Mouse (Mus musculus) adrenal gland, postnatal 10 days (tissue): ENCODE results near the gene Dennd2a. TPM values are rescaled to one million over a fixed set of nuclear protein-coding genes. Genes with fewer than 3 reads are reported as not detected.
"Not testable (repeated sequence)": the region's sequence is repeated elsewhere in the genome, so short reads cannot be mapped to it uniquely, and the experiment has no call there.

Experiments
- DNase-seq: peaks from one replicate; pipeline ENCODE4 v3.0.0; 2021; ENCODE audit warnings: mixed read lengths
- total RNA-seq, 2 experiments: library from RNA; stranded (reverse); gene quantifications; 2 replicates each; pipeline ENCODE4 v1.2.3; 2021

Gene Dennd2a
- total RNA-seq, 2 experiments from 2014 or later: 14.3 to 16.0 TPM

GRCm38 (mm10) chr6:39450580-39450979, 107.1 kb downstream of the Dennd2a start:
- no peak for DNase-seq

DNA sequence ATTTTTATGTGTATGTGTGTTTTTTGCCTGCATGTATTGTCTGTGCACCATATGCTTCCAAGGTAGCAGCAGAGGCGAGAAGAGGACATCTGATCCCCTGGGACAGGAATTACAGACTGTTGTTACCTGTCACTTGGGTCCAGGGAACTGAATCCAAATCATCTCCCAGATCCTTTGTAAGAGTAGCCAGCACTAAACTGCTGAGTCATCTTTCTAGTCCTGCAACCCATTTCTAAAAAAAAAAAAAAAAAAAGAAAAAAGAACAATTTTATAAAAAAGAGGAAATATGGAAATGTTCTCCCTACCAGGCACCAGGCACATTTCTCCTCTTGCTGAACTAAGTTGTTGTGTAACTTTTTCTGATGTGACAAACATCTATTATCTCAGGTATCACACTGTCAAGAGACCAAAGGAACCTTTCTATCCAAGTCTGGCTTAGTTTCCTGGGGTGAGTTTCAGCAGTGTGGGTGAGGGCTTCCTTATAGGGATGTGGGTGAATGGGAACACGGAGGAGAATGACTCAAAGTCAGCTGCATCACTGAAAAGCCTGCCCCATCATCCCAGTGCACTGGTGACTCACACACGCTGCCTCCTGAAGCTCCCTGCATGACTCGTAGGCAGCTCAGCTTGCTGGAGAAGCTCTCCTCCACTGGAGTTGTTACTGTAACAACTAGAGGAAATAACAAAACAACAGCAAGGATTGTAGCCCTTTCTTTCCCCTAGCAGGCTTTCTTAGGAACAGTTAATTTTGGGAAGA, 110.1 kb downstream of the Dennd2a start:
- peak; percentile 17 for DNase-seq

DNA sequence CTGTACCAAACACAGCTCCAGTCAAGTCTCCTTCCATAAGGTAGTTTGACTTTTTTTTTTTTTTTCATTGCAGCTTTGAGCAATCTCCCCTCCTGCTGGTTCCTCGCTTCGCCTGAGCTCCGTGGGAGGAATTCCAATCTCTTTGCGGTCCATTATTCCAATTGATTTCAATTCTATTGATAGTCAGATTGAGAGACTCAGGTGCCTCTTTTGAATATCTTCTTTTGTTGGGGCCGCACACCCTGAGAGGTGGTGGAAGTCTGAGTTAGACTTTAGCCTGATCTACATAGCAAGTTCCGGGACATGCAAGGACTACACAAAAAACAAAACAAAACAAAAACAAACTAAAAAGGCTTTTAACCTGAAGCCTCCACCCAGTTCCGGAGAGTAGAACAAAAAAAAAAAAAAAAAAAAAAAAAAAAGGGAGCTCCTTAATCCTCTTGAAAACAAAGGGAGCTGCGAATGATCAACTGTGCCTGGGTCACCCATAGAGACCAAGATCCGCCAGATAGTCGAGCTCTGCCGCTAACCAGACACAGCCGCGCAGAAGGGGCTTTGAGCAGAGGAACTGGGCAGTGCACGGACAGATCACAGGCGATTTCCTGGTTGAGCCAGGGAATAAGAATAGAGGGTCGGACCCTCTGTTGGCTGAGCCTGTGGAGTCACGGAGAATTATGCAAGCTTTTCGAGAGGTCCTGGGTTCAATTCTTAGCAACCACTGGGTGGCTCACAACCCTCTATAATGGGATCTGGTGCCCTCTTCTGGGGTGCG, 111.7 kb downstream of the Dennd2a start:
- DNase-seq: no peak

DNA sequence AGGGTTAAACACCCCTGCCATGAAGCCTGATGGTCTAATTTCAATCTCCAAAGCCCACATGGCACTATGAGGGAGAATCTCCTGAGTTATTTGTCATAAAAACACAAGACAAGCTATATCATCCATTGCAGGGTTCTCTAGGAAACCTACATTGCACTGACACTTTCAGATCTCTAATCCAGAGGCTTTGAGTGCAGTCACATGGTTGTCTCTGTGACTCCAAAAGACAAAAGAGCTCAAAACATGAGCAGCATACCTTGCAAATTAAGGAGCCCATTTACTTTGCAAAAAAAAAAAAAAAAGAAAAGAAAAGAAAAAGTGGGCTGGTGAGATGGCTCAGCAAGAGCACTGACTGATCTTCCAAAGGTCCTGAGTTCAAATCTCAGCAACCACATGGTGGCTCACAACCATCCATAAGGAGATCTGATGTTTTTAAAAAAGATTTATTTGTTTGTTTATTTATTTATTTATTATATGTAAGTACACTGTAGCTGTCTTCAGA, 114.8 kb downstream of the Dennd2a start:
- no peak for DNase-seq

DNA sequence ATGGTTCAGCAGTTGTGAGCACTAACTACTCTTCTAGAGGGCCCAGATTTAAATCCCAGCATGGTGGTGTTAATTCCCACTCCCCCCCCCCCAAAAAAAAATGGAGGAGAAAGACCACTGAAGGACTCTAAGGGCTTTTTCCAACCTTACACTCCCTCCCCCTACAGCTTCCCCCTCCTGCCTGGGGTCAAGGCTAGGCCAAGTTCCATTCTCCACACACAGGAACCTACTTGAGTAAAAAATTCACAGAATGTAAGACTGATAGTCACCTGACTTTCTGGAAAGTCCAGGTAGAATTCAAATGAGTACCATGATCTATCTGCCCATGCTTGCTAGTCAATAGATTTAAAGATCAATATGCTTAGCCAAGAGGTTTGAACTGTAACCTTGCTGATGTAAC, 117.5 kb downstream of the Dennd2a start:
- DNase-seq: no peak

DNA sequence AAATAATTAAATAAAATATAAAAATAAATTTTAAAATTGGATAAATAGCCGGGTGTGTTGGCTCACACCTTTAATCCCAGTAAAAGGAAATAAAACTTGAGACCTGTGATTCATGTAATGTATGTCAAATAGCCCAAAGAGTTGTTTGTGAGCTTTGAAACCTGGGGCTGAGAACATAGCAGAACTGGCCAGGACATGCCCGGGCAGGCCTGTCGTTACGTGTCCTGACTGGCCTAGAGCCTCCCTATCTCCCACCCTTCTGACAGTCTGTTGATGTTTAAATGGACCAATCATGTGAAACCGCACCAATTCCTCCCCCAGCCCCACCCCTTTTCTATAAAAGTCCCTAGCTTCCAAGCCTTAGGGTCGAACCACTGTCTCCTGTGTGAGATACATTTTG, 120.1 kb downstream of the Dennd2a start:
- not testable (repeated sequence) for DNase-seq

DNA sequence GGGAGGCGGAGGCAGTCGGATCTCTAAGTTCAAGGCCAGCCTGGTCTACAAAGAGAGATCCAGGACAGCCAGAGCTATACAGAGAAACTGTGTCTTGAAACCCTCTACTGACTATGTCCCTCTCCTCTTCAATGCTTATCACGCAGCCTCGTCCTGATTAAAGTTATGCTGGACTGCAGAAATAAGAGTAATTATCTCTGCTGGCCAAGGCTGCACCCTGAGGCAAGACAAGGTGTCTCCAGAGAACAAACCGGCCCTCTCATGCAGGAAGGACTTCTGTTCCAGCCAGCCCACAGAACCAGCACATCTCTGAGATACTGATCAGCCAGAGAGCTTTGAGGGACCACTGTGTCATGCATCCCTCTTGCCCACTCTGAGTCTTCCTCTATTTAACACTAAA, 121.8 kb downstream of the Dennd2a start:
- no peak for DNase-seq

DNA sequence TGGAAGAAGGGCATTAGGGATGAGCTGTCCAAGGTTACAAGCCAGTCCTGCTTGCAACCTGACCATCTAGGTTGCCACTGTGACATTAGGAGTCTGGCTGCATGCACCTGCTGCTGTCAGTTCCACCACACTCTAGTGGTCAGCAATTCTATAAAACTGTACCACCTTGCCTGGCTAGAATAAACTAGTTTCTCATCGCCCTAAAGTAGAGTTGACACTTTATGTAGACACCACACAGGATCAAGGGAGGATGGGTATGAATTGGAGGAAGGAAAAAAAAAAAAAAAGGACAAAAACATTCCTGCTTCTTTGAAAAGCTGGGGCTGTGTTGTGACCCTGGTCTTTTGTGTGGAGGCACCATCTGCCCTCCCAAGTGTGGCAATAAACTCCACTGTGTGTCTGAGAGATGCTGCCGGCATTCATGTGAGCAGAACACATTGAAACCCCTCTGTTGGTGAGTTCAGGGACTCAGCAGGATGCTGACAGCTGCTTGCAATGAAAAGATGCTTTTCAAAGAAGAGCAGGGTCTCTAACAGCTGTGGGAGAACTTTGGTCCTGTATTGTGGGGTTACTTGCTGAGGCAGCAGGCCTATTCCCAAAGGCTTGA, 122.7 kb downstream of the Dennd2a start:
- no peak for DNase-seq

DNA sequence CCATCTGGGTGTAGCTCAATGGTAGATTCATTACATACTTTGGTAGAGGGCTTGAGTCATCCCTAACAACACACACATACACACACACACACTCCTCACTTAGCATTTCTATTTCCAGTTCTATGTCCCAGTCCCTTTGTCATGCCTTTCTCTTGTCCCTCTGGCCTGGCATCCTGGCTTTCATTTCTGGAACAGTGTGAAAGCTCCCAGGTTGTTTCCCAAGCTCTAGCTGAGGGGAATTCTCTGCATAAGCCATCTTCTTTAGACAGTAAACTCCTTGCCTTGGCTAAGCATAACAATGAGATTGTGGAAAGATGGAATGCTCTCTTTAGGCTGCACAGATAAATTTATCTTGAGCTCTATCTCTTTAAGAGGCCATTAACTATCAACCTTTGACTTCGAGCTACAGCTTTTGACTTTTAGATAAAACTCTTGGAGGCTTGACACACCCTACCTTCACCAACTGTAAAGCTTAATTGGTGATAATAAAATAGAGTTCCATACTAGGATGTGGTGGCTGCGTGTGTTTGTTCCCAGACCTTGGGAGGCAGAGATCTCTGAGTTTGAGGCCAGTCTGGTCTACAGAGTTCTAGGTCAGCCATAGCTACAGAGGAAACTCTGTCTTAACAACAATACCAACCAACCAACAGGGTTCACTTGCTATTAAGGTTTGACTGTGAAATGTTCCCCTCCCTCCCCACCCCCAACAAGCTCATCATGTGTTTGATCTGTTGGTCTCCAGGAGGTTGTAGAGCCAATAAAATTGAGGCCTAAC, 123.4 kb downstream of the Dennd2a start:
- DNase-seq: no peak

DNA sequence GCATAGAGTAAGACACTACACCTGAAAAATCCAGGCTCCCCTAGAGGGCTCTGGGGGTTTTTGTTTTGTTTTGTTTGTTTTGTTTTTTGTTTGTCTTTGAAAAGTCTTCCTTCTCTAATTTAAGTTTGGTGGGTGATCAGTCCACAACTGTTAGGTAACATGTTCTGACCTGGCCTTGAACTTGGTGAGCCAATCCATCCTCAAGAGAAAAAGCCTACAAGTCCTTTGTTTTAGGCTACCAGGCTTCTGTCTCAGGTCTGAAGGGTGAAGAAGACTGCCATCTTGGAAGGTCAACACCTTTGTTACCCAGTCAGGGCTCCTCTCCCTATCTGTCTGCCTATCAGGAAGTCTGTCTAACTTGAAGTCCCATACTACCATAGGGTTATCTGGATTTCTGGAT, 124.0 kb downstream of the Dennd2a start:
- no peak for DNase-seq

DNA sequence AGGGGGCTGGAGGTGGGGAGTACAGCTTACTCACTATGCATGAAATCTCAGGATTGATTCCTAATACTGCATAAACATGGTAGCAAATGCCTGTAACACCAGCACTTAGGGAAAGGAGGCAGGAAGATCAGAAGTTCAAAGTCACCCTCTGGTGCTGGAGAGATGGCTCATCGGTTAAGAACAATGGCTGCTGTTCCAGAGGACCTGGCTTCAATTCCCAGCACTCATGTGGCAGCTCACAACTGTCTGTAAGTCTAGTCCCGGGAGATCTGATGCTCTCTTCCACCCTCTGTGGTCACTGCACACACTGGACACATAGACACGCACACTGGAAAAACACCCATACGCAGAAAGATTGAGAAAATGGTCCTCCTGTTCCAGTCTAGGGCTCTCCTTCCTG, 124.5 kb downstream of the Dennd2a start:
- DNase-seq: no peak

DNA sequence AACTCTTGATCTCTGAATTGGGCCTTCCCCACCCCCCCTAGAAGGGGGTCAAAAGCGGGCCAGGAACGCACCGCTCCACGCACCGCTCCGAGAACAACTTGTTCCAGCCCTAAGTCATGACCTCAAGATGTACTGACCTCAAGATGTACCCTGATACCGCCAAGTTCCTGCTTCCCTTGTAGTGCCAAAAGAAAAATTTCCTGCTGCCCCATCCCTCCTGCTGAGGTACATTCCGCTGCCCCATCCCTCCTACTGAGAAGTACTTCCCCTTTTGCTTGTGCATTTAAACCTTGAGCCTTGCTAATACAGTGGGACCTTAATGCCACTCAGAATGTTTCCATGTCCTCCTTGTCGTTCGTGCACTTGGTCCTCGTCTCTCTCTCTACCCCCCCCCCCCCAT, 126.9 kb downstream of the Dennd2a start:
- DNase-seq: no peak

DNA sequence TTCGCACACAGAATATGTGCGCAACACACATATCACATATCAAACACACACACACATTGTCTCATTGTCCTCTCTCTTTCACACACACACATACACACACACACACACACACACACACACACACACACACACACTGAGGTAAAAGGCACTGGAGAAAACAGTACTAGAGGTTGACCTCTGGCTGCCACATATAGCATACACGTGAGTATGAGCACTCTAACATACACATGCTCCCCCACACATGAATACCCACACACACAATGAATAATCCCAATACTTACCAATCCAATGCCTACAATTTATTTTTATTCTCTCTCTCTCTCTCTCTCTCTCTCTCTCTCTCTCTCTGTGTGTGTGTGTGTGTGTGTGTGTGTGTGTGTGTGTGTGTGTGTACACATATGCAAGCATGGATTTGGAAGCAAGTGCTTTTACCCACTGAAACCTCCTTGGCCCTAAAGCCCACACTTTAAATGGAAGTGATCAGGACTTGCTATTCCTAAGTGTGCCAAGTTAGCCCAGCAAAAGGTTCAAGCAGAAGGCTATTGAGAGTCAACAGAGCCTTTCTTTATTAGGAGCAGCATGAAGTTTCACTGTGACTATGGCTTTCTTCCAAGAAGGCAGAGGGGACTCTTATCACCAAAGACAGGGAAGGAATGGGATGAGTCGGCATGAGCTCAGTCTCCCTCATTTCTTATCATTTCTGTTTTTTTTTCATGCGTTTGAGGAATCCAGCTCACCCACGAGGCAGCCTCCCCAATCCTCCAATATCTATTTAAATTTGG, 128.5 kb downstream of the Dennd2a start:
- no peak for DNase-seq

DNA sequence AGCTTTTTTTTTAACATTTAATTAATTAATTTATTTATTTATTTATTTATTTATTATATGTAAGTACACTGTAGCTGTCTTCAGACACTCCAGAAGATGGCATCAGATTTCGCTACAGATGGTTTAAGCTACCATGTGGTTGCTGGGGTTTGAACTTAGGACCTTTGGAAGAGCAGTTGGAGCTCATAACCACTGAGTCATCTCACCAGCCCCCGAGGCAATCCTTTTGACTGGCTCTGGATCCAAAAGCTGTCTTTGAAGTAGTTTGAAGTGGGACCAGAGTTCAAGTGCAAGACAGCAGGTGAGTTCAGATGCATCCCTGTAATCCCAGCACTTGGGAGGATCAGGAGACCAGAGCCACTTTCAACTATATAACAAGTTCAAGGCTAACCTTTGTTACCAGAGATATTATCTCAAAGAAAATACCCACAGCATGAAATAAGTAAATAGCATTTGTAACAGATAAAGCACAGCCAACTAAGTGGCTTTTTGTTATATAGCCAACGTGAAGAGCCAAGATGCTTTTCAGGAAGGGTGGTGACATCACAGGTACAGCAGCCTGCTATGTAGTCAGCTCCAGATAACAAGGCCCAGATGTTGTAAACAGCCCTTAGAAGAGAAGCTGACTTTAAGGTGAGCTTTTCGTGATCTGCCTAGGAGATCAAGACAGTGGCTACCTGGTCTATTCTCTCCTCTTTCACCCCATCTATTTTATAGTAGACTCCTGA, 130.2 kb downstream of the Dennd2a start:
- DNase-seq: no peak

DNA sequence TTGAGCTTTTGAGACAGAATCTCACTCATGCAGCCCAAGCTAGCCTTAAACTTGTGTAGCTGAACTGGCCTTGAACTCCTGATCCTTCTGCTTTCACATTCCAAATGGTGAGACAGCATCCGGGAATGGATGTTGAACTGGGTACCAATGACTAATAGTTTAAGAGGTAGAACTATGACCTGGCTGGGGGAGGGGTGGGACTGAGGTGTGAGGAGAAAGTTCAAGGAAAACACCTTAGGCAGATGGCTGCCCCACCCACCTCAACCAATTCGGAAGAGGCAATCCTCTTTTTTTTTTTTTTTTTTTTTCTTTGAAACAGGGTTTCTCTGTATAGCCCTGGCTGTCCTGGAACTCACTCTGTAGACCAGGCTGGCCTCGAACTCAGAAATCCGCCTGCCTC, 130.9 kb downstream of the Dennd2a start:
- no peak for DNase-seq

DNA sequence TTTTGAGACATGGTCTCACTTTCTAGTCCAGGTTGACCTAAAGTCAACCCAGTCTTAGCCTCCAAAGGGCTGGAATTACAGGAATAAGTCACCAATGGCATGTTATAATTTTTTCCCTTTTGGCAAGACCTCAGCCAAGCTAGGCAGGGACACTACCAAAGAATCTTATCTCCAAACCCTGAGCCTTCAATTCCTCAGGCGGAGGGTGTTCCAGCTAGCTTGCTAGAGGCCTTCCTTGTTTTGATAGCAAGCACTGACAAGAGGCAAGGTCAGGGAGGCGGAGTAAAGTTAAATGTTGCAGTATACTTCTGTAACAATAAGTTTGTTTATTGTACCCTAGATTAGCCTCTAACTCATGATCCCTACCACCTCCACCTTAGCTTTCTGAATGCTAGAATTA, 132.5 kb downstream of the Dennd2a start:
- no peak for DNase-seq

- no peak for DNase-seq
Observed at GRCm38 (mm10) chr6:39423686-39424085, 134.0 kb downstream of the Dennd2a start.

- DNase-seq: no peak
Observed at GRCm38 (mm10) chr6:39423130-39423551, 134.5 kb downstream of the Dennd2a start.

DNA sequence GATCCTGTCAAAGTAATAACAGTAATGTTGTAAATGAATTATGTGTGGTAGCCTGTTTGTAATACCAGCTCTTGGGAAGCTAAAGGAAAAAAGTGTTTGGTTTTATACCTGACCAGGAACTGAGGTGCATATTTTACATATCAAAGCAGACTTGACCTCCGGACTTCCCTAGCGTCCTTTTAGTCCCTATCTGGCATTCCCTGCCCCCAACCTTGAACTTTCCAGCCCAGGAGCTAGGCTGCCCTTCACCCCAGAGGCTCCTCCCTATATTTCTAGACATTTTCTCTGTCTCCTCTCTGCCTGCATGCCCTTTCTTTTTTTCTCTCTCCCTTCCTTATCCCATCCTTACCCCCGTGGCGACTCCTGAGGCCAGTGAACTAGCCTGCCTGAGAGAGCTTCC, 136.8 kb downstream of the Dennd2a start:
- DNase-seq: no peak

- peak; percentile 81 for DNase-seq
Observed at GRCm38 (mm10) chr6:39419851-39420721, 137.6 kb downstream of the Dennd2a start, which contains the start of gene Mkrn1. Mkrn1 (minus strand) TSS chr6:39420462.
